Mouse (Mus musculus) ovary, postnatal 14 days (tissue): ENCODE data around the gene Cdh10.

Experiments
- DNase-seq: peaks from one replicate; pipeline ENCODE4 v3.0.0; 2022; ENCODE audit warnings: low spot score

The Cdh10 gene

GRCm38 (mm10) chr15:18975041-18975440 is 156.3 kb downstream of the Cdh10 start:
- DNase-seq = no peak

GRCm38 (mm10) chr15:18984891-18985290 is 166.1 kb downstream of the Cdh10 start:
- DNase-seq = no peak

- DNase-seq = no peak
Observed at GRCm38 (mm10) chr15:18987671-18988070, 168.9 kb downstream of the Cdh10 start.

- no peak for DNase-seq
Observed at GRCm38 (mm10) chr15:18993512-18993911, 174.8 kb downstream of the Cdh10 start.

- no peak for DNase-seq
Observed at GRCm38 (mm10) chr15:18994294-18994693, 175.5 kb downstream of the Cdh10 start.

GRCm38 (mm10) chr15:19010829-19011228 is 192.1 kb downstream of the Cdh10 start:
- DNase-seq = no peak

- no peak for DNase-seq
Observed at GRCm38 (mm10) chr15:19032983-19033382, 214.2 kb downstream of the Cdh10 start.

- no peak for DNase-seq
Observed at GRCm38 (mm10) chr15:19040077-19040476, 221.3 kb downstream of the Cdh10 start.
